Mouse (Mus musculus): ENCODE results near the gene Ppef1.

GRCm38 (mm10) chrX:160603981-160604541 lies 131.5 kb downstream of the Ppef1 start:
- TF ChIP-seq CTCF (conservative IDR thresholded peaks at IDR 0.05; ENCODE audit: low read length) (no peak), POU5F1 (IDR thresholded peaks at IDR 0.05; ENCODE audit: borderline replicate concordance, low read length) (no peak)
